Mouse (Mus musculus) ES-E14 (cell line): Measurements from ENCODE around the gene Sorcs3. TPM values are rescaled to one million over a fixed set of nuclear protein-coding genes. Genes with fewer than 3 reads are reported as not detected.
A peak's percentile ranks its signal among the peaks of the same experiment; 100 is the strongest.

Experiments used
- DNase-seq: peaks from one replicate; pipeline ENCODE4 v3.0.0-alpha.2; 2013; ENCODE audit warnings: low read depth, low spot score
- H3K27ac ChIP-seq: 2 replicates; pipeline ENCODE4 v1.5.1; 2012; ENCODE audit warnings: low read depth, mild to moderate bottlenecking, low read length, moderate library complexity, mixed read lengths; ENCODE audit not compliant: poor library complexity, insufficient read depth, severe bottlenecking
- H3K36me3 ChIP-seq: 2 replicates; pipeline ENCODE4 v1.6.1; 2012; ENCODE audit warnings: mild to moderate bottlenecking, low read length, moderate library complexity, mixed read lengths; ENCODE audit not compliant: control insufficient read depth, poor library complexity, insufficient read depth, severe bottlenecking
- H3K4me1 ChIP-seq, 2 experiments: fragments of 150-350 bp in 1 of 2; sonication (generic) in 1 of 2; 2 replicates each; pipeline ENCODE4 v1.6.1; 2012; ENCODE audit warnings: low read length in 2 of 2, mild to moderate bottlenecking in 1 of 2, mixed read lengths in 1 of 2; ENCODE audit not compliant: control insufficient read depth in 2 of 2, insufficient read depth in 2 of 2, poor library complexity in 1 of 2
- H3K4me3 ChIP-seq, 2 experiments: fragments of 150-350 bp in 1 of 2; sonication (generic) in 1 of 2; 2 replicates each; pipeline ENCODE4 v1.5.1; 2012; ENCODE audit warnings: low read length in 2 of 2, low read depth in 1 of 2, mild to moderate bottlenecking in 1 of 2, mixed read lengths in 1 of 2; ENCODE audit not compliant: insufficient read depth in 1 of 2, poor library complexity in 1 of 2, severe bottlenecking in 1 of 2
- H3K9ac ChIP-seq: 2 replicates; pipeline ENCODE4 v1.6.1; 2012; ENCODE audit warnings: low read depth, mild to moderate bottlenecking, low read length, mixed read lengths; ENCODE audit not compliant: poor library complexity, insufficient read depth, severe bottlenecking
- H3K9me3 ChIP-seq: fragments of 150-350 bp; sonication (generic); 2 replicates; pipeline ENCODE4 v1.6.1; 2012; ENCODE audit warnings: low read depth, mild to moderate bottlenecking, low read length; ENCODE audit not compliant: control insufficient read depth, insufficient read depth
- CHD2 ChIP-seq: IDR thresholded peaks from 2 replicates; pipeline ENCODE4 v1.6.1; 2014; ENCODE audit warnings: mild to moderate bottlenecking, low read depth, low read length, inconsistent platforms
- HCFC1 ChIP-seq: IDR thresholded peaks from 2 replicates; pipeline ENCODE4 v1.6.1; 2012; ENCODE audit warnings: low read length, inconsistent platforms, borderline replicate concordance; ENCODE audit not compliant: insufficient read depth
- MAFK ChIP-seq: IDR thresholded peaks from 2 replicates; pipeline ENCODE4 v1.6.1; 2014; ENCODE audit warnings: mild to moderate bottlenecking, low read depth, low read length, inconsistent platforms; ENCODE audit not compliant: insufficient read depth
- ZC3H11A ChIP-seq: IDR thresholded peaks from 2 replicates; pipeline ENCODE4 v1.6.1; 2012; ENCODE audit warnings: low read depth, mild to moderate bottlenecking, inconsistent platforms, low read length, borderline replicate concordance
- ZNF384 ChIP-seq: IDR thresholded peaks from 2 replicates; pipeline ENCODE4 v1.6.1; 2012; ENCODE audit warnings: low read depth, low read length, inconsistent platforms
- in situ Hi-C, 2 experiments: fragments of 600-800 bp; cut with MboI; formaldehyde crosslinking; loops; one replicate each; pipeline ENCODE4 v1.15.1; 2025; ENCODE audit warnings: low sequenced_read_pairs in 2 of 2, inconsistent platforms in 1 of 2; ENCODE audit not compliant: unreplicated experiment in 2 of 2
- total RNA-seq: library from RNA; depleted of rRNA; stranded (reverse); fragments of 300-350 nt; gene quantifications from 2 replicates; pipeline ENCODE4 v1.2.3, GENCODE M21; 2012

Gene Sorcs3
- total RNA-seq, 1 experiment = not detected

DNA sequence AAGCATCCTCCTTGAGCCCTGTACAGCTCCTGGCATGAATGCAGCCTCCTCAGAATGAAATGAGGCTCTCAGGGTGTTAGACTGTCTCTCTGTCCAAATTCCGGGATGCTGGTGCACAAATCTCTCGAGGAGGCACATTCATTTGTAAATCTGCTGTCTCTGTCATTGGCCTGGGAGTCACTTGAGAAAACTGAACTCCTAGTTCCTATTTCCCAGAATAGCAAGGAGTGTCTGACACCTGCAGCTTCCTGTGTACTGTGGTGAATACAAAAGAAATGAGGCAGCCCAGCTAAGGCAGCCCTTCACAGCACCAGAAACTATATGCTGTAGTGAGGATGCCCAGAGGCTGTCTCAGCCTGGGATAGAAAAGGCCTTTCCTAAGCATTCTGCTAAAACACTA lies 444.1 kb downstream of the Sorcs3 start:
- DNase-seq = peak; percentile 26
- Histone ChIP-seq H3K4me3 (no peak overlapping the region), H3K9me3 (no peaks in the 10 kb centered on the region), H3K36me3 (no peaks in the 10 kb centered on the region), H3K9ac (no peak overlapping the region), H3K4me1 (no peaks in the 10 kb centered on the region), H3K27ac (no peak overlapping the region)
- in situ Hi-C loops = no loop called here
- TF ChIP-seq ZNF384 (no peak), HCFC1 (no peak), ZC3H11A (no peak), CHD2 (no peak), MAFK (no peak)

DNA sequence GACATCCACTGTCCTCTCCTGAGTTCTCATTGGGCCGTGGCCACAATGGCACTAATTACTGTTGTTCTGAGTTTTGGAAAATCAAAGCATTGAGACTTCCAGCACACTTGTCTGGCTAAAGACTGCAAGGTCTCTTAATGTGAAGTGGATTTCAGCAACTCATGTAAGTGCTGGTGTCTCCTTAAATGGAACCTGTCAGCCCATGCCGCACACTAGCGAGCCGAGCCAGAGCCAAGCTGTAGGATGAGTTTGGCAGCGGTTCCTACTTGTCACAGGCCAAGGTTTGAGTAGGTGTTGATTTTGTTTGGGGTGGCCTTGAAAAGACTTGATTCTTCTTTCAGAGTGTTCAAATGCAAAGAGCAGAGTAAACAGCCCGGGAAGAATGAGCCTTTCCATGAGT lies 445.8 kb downstream of the Sorcs3 start:
- in situ Hi-C loops = no loop called here
- H3K36me3 ChIP-seq = no peaks in the 10 kb centered on the region
- no peak overlapping the region for H3K4me3 ChIP-seq
- H3K27ac ChIP-seq = no peak overlapping the region
- H3K9me3 ChIP-seq = no peaks in the 10 kb centered on the region
- DNase-seq = no peak
- TF ChIP-seq MAFK (no peak), CHD2 (no peak), ZNF384 (no peak), ZC3H11A (no peak), HCFC1 (no peak)
- H3K4me1 ChIP-seq = no peaks in the 10 kb centered on the region
- no peak overlapping the region for H3K9ac ChIP-seq

DNA sequence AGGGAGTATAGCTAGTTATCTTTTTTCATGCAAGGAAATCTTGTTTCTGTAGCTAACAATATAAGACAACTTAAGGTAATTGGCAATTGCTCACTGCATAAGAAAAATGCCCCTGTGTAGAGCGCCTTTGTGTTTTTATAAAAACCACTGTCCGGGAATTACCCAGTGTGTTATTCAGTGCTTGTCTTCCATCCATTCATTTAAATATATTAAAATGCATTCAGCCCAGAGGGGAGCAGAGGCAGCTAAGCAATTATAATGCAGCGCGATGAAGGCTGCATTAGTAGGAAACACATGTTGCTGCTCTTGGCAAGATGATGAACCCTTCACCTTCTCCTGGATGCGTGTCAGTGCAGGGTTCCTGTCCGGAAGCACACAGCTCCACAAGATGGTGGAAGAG lies 454.4 kb downstream of the Sorcs3 start:
- Histone ChIP-seq H3K4me1 (no peaks in the 10 kb centered on the region), H3K4me3 (no peak overlapping the region), H3K27ac (no peak overlapping the region), H3K9ac (no peak overlapping the region), H3K9me3 (no peaks in the 10 kb centered on the region), H3K36me3 (no peaks in the 10 kb centered on the region)
- no peak for TF ChIP-seq ZC3H11A
- in situ Hi-C loops = no loop called here
- DNase-seq = no peak

DNA sequence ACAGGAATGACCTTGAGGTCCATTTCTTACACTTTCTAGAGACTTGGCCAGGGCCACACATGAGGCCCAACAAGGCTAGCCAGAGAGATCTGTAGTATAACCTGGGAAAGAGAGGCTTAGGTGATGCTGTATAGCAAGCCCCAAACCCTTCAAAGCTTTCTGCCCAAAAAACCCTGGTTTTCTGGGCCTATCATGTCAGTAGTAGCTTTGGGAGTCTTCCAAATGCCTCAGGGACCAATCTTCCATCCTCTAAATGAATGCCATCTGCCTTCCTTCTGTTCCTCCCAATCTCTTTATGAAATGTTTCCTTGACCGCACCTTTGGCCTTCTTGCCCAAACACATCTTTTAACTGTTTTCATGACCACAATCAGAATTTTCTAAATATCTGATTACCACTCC lies 474.1 kb downstream of the Sorcs3 start:
- Histone ChIP-seq H3K4me3 (no peak overlapping the region), H3K36me3 (no peaks in the 10 kb centered on the region), H3K9me3 (no peaks in the 10 kb centered on the region), H3K4me1 (no peaks in the 10 kb centered on the region), H3K9ac (no peak overlapping the region), H3K27ac (no peak overlapping the region)
- DNase-seq = no peak
- no peak for TF ChIP-seq HCFC1
- no peak for TF ChIP-seq ZNF384
- no peak for TF ChIP-seq MAFK
- no peak for TF ChIP-seq CHD2
- in situ Hi-C loops = no loop called here

DNA sequence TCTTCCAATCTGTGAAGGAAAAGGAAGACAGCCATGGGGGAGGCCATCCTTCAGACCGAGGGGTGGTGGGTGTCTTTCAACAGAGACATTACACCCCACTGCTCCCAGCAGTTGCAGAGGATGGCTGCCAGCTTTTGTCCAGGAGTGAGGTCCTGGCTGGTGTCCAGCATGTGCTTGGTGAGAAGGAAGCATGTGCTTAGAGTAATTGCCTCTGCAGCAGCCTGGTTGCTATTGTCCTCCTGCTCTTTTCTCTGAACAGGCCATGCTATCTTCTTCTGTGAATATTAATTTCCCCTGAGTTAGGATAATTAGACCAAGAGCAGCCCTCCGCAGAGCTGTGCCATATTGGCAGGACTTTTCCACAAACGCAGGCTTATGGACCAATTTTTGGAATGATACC lies 476.7 kb downstream of the Sorcs3 start:
- Histone ChIP-seq H3K4me3 (no peak overlapping the region), H3K9ac (no peak overlapping the region), H3K9me3 (no peaks in the 10 kb centered on the region), H3K36me3 (no peaks in the 10 kb centered on the region), H3K4me1 (no peaks in the 10 kb centered on the region), H3K27ac (no peak overlapping the region)
- no peak for DNase-seq
- no peak for TF ChIP-seq MAFK
- TF ChIP-seq HCFC1 = no peak
- no peak for TF ChIP-seq CHD2
- no peak for TF ChIP-seq ZC3H11A
- no peak for TF ChIP-seq ZNF384
- in situ Hi-C loops = no loop called here
